Comparison of ENCODE assay signal across 8 mouse cellular contexts in the genomic region with DNA sequence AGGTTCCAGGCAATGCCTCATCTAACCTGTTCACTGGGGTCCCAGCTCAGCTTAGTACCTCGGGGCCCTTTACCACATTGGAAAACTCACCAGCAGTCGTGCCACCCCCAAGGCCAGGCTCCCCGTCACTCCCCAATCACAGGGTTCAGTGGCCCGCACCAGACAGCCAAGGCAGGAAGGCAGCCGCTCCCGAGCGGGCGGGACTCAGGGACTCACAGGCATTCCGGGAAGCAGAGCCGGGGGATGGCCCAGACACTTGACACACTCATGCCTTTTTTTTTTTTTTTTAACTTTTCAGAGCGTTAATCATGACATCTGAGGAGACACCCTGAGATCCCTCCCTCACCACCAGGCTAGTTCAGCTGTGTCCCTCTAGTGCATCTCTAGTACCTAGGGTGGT. TPM values are rescaled to one million over a fixed set of nuclear protein-coding genes. Genes with fewer than 3 reads are reported as not detected.
DNase-seq lines count a peak whose midpoint lies in the region; ATAC-seq and TF ChIP-seq lines count a peak whose summit lies in the region.

No protein-coding gene starts in this region.

- no peaks in the 10 kb centered on the region for H3K36me3 ChIP-seq in testis, adult 2 months (ENCODE audit: control insufficient read depth, insufficient read depth, low read length)
- no peaks in the 10 kb centered on the region for H3K36me3 ChIP-seq in forebrain, embryonic 15.5 days
- H3K36me3 ChIP-seq in midbrain, embryonic 13.5 days, result no peaks in the 10 kb centered on the region
- H3K36me3 ChIP-seq in thymus, adult 2 months (ENCODE audit: control insufficient read depth, insufficient read depth, low read length), result no peaks in the 10 kb centered on the region

- H3K4me3 ChIP-seq in testis, adult 2 months (ENCODE audit: control insufficient read depth, low read depth, low read length), result 0 out of 2 replicates have a peak overlapping the region, but pooled peaks have one; percentile 5
- no peak overlapping the region for H3K4me3 ChIP-seq in forebrain, embryonic 15.5 days
- peak overlapping the region; percentile 92; the same call in 1 of the 2 replicates for H3K4me3 ChIP-seq in midbrain, embryonic 13.5 days (replicated peaks)
- H3K4me3 ChIP-seq in thymus, adult 2 months (ENCODE audit: control insufficient read depth, insufficient read depth, low read length), result no peak overlapping the region

- intact Hi-C loops in gastrocnemius, postnatal 36 days (cut with DNase I), result no loop called here

- no peaks in the 10 kb centered on the region for H3K9me3 ChIP-seq in forebrain, embryonic 15.5 days
- H3K9me3 ChIP-seq in midbrain, embryonic 13.5 days, result no peaks in the 10 kb centered on the region

- no peak for ATAC-seq in forebrain, embryonic 15.5 days (replicated peaks)
- no peak for ATAC-seq in midbrain, embryonic 13.5 days
- ATAC-seq in inflammation-experienced regulatory T-cells, adult 6 months, result no peak

- WGBS in forebrain, embryonic 15.5 days, result 71% methylated on average over 11 of the region's 11 CpGs
- 68% methylated on average over 11 of the region's 11 CpGs for WGBS in midbrain, embryonic 13.5 days
- WGBS in thymus, adult 2 months, result 81% methylated on average over 11 of the region's 11 CpGs

- H3K27ac ChIP-seq in testis, adult 2 months (ENCODE audit: control insufficient read depth, insufficient read depth, low read depth, low read length), result no peak overlapping the region
- H3K27ac ChIP-seq in forebrain, embryonic 15.5 days (replicated peaks), result no peak overlapping the region
- H3K27ac ChIP-seq in midbrain, embryonic 13.5 days, result no peak overlapping the region
- no peak overlapping the region for H3K27ac ChIP-seq in thymus, adult 2 months (ENCODE audit: control insufficient read depth, insufficient read depth, low read length)

- DNase-seq in testis, postnatal 10 days (ENCODE audit: low spot score), result no peak
- DNase-seq in kidney, postnatal 10 days, result peak; percentile 70
- DNase-seq in thymus, adult 2 months, result no peak
- no peak for DNase-seq in gastrocnemius, postnatal 36 days

- H3K4me2 ChIP-seq in forebrain, embryonic 15.5 days (replicated peaks), result 0 out of 2 replicates have a peak overlapping the region, but pooled peaks have one; percentile 91
- peak overlapping the region; percentile 93; the same call in 1 of the 2 replicates for H3K4me2 ChIP-seq in midbrain, embryonic 13.5 days (replicated peaks)

- TF ChIP-seq POLR2A in testis, adult 2 months (IDR thresholded peaks at IDR 0.05; ENCODE audit: control insufficient read depth, low read depth, low read length), result no peak
- no peak for TF ChIP-seq POLR2A in thymus, adult 2 months (IDR thresholded peaks at IDR 0.05; ENCODE audit: control insufficient read depth, extremely low read depth, insufficient read depth, low read length, poor library complexity)

- no peak for TF ChIP-seq CTCF in testis, adult 2 months (IDR thresholded peaks at IDR 0.05; ENCODE audit: control insufficient read depth, insufficient read depth, insufficient replicate concordance, low read depth, low read length)
- TF ChIP-seq CTCF in thymus, adult 2 months (IDR thresholded peaks at IDR 0.05; ENCODE audit: borderline replicate concordance, control insufficient read depth, extremely low read depth, insufficient read depth, low read length, poor library complexity), result no peak

- no peak overlapping the region for H3K9ac ChIP-seq in forebrain, embryonic 15.5 days (replicated peaks)
- H3K9ac ChIP-seq in midbrain, embryonic 13.5 days (replicated peaks), result peak overlapping the region; percentile 25; the same call in 1 of the 2 replicates

- peaks cover 30% of the 10 kb centered on the region for H3K4me1 ChIP-seq in testis, adult 2 months (ENCODE audit: control insufficient read depth, insufficient read depth, low read length)
- H3K4me1 ChIP-seq in forebrain, embryonic 15.5 days, result peaks cover 23% of the 10 kb centered on the region
- peaks cover 34% of the 10 kb centered on the region for H3K4me1 ChIP-seq in midbrain, embryonic 13.5 days (replicated peaks)
- peaks cover 28% of the 10 kb centered on the region for H3K4me1 ChIP-seq in thymus, adult 2 months (replicated peaks; ENCODE audit: control insufficient read depth, insufficient read depth, low read length)

- no peaks in the 10 kb centered on the region for H3K27me3 ChIP-seq in testis, adult 2 months (ENCODE audit: control insufficient read depth, insufficient read depth, low read length)
- H3K27me3 ChIP-seq in forebrain, embryonic 15.5 days, result no peaks in the 10 kb centered on the region
- H3K27me3 ChIP-seq in midbrain, embryonic 13.5 days, result no peaks in the 10 kb centered on the region
- no peaks in the 10 kb centered on the region for H3K27me3 ChIP-seq in thymus, adult 2 months (ENCODE audit: control insufficient read depth, insufficient read depth, low read length)

RNA-seq across cellular contexts. Expression of gene Sbno2, which starts 4.4 kb away (rescaled TPM):
- 13.9 and 14.0 TPM in 2 replicates for polyA plus RNA-seq in testis, adult 2 months (2012; rRNA removed)
- polyA plus RNA-seq in forebrain, embryonic 15.5 days (2015; fragmentation: Nextera tagmentation; extraction: Ambion mirVana), result 13.4 TPM in 2 replicates
- polyA plus RNA-seq in midbrain, embryonic 13.5 days (2015; fragmentation: Nextera tagmentation; extraction: Ambion mirVana), result 13.4 and 15.3 TPM in 2 replicates
- polyA plus RNA-seq in thymus, adult 2 months (2012; rRNA removed), result 127 and 138 TPM in 2 replicates
- 1 to 10 TPM; 4.5 to 7.3 TPM for total RNA-seq in gastrocnemius, postnatal 36 days (2021)
- 10 to 100 TPM; 30.4 to 39.1 (median 32.6) TPM for polyA plus RNA-seq in inflammation-experienced regulatory T-cells, adult 6 months (2017; shearing (Covaris generic))

RNA-seq across cellular contexts. Expression of gene Stk11, which starts 14.6 kb away (rescaled TPM):
- 215 and 222 TPM in 2 replicates for polyA plus RNA-seq in testis, adult 2 months (2012; rRNA removed)
- polyA plus RNA-seq in forebrain, embryonic 15.5 days (2015; fragmentation: Nextera tagmentation; extraction: Ambion mirVana), result 20.3 and 21.5 TPM in 2 replicates
- 17.7 and 20.7 TPM in 2 replicates for polyA plus RNA-seq in midbrain, embryonic 13.5 days (2015; fragmentation: Nextera tagmentation; extraction: Ambion mirVana)
- polyA plus RNA-seq in thymus, adult 2 months (2012; rRNA removed), result 265 and 270 TPM in 2 replicates
- total RNA-seq in gastrocnemius, postnatal 36 days (2021), result 100 to 1,000 TPM; 120 to 135 TPM
- polyA plus RNA-seq in inflammation-experienced regulatory T-cells, adult 6 months (2017; shearing (Covaris generic)), result 10 to 100 TPM; 23.5 to 30.3 (median 25.5) TPM

RNA-seq across cellular contexts. Expression of gene Atp5d, which starts 37.5 kb away (rescaled TPM):
- 241 and 347 TPM in 2 replicates for polyA plus RNA-seq in testis, adult 2 months (2012; rRNA removed)
- 437 and 444 TPM in 2 replicates for polyA plus RNA-seq in forebrain, embryonic 15.5 days (2015; fragmentation: Nextera tagmentation; extraction: Ambion mirVana)
- polyA plus RNA-seq in midbrain, embryonic 13.5 days (2015; fragmentation: Nextera tagmentation; extraction: Ambion mirVana), result 391 and 394 TPM in 2 replicates
- 1,163 and 1,361 TPM in 2 replicates for polyA plus RNA-seq in thymus, adult 2 months (2012; rRNA removed)
- 100 to 1,000 TPM; 600 to 616 TPM for total RNA-seq in gastrocnemius, postnatal 36 days (2021)
- polyA plus RNA-seq in inflammation-experienced regulatory T-cells, adult 6 months (2017; shearing (Covaris generic)), result 100 to 1,000 TPM; 297 to 357 (median 299) TPM

RNA-seq across cellular contexts. Expression of gene Cbarp, which starts 39.7 kb away (rescaled TPM):
- polyA plus RNA-seq in testis, adult 2 months (2012; rRNA removed), result 3.8 and 5.1 TPM in 2 replicates
- 29.7 and 39.5 TPM in 2 replicates for polyA plus RNA-seq in forebrain, embryonic 15.5 days (2015; fragmentation: Nextera tagmentation; extraction: Ambion mirVana)
- 40.6 and 45.3 TPM in 2 replicates for polyA plus RNA-seq in midbrain, embryonic 13.5 days (2015; fragmentation: Nextera tagmentation; extraction: Ambion mirVana)
- polyA plus RNA-seq in thymus, adult 2 months (2012; rRNA removed), result 34.0 and 37.7 TPM in 2 replicates
- total RNA-seq in gastrocnemius, postnatal 36 days (2021), result 1 to 10 TPM; 1.4 to 2.1 TPM
- 1 to 10 TPM in 2 of 3 experiments, under 1 TPM in 1; 0.60 to 2.3 (median 1.3) TPM for polyA plus RNA-seq in inflammation-experienced regulatory T-cells, adult 6 months (2017; shearing (Covaris generic))

RNA-seq across cellular contexts. Expression of gene Midn, which starts 47.1 kb away (rescaled TPM):
- 70.1 and 79.2 TPM in 2 replicates for polyA plus RNA-seq in testis, adult 2 months (2012; rRNA removed)
- polyA plus RNA-seq in forebrain, embryonic 15.5 days (2015; fragmentation: Nextera tagmentation; extraction: Ambion mirVana), result 33.0 and 34.9 TPM in 2 replicates
- polyA plus RNA-seq in midbrain, embryonic 13.5 days (2015; fragmentation: Nextera tagmentation; extraction: Ambion mirVana), result 35.9 and 40.6 TPM in 2 replicates
- 342 and 374 TPM in 2 replicates for polyA plus RNA-seq in thymus, adult 2 months (2012; rRNA removed)
- total RNA-seq in gastrocnemius, postnatal 36 days (2021), result 10 to 100 TPM; 37.6 to 49.3 TPM
- polyA plus RNA-seq in inflammation-experienced regulatory T-cells, adult 6 months (2017; shearing (Covaris generic)), result 1 to 10 TPM; 7.3 to 9.3 (median 7.5) TPM

Comparison
In these comparisons a context has a peak if more than half of its experiments do, and no peak if none do; other contexts are left out.
1. H3K4me3 ChIP-seq: peak in testis, adult 2 months (single experiment) and midbrain, embryonic 13.5 days (single experiment); none in forebrain, embryonic 15.5 days (single experiment) and thymus, adult 2 months (single experiment).